Mouse (Mus musculus) spleen, postnatal 10 days (tissue): Measurements from ENCODE around the gene Gm45234.

ENCODE experiments used
- DNase-seq, 2 experiments: peaks; one replicate each; pipeline ENCODE4 v3.0.0; 2021 to 2022; ENCODE audit warnings: low spot score in 2 of 2

Gene Gm45234

GRCm38 (mm10) chr6:124767536-124767919, 11.7 kb upstream of the Gm45234 start:
- DNase-seq: no peak

- DNase-seq: no peak
Measured at GRCm38 (mm10) chr6:124765951-124766350, 10.1 kb upstream of the Gm45234 start.

GRCm38 (mm10) chr6:124759259-124759658, 3.4 kb upstream of the Gm45234 start:
- peak; percentile 73 to 89 for DNase-seq

GRCm38 (mm10) chr6:124758849-124759232, 3.0 kb upstream of the Gm45234 start:
- no peak for DNase-seq

- DNase-seq: no peak
Measured at GRCm38 (mm10) chr6:124757909-124758848, 2.4 kb upstream of the Gm45234 start.

GRCm38 (mm10) chr6:124757351-124757880, 1.6 kb upstream of the Gm45234 start:
- DNase-seq: no peak

GRCm38 (mm10) chr6:124756652-124757350, 980 bp upstream of the Gm45234 start:
- peak; percentile 39 to 56 for DNase-seq

GRCm38 (mm10) chr6:124755306-124755705, 515 bp downstream of the Gm45234 start:
- no peak for DNase-seq

- no peak for DNase-seq
Measured at GRCm38 (mm10) chr6:124753861-124754260, 2.0 kb downstream of the Gm45234 start.

- DNase-seq: no peak
Measured at GRCm38 (mm10) chr6:124750405-124750804, 5.4 kb downstream of the Gm45234 start.

GRCm38 (mm10) chr6:124746654-124747632, 8.9 kb downstream of the Gm45234 start:
- DNase-seq: peak in 1 of 2 experiments; percentile 35

GRCm38 (mm10) chr6:124746296-124746605, 9.6 kb downstream of the Gm45234 start:
- DNase-seq: no peak

GRCm38 (mm10) chr6:124745490-124746295, 10.1 kb downstream of the Gm45234 start:
- peak; percentile 90 to 94 for DNase-seq

- no peak for DNase-seq
Measured at GRCm38 (mm10) chr6:124744755-124745321, 11.0 kb downstream of the Gm45234 start.

GRCm38 (mm10) chr6:124743647-124744046, 12.2 kb downstream of the Gm45234 start:
- DNase-seq: peak in 1 of 2 experiments; percentile 15

GRCm38 (mm10) chr6:124742839-124743514, 12.8 kb downstream of the Gm45234 start:
- DNase-seq: peak in 1 of 2 experiments; percentile 23

GRCm38 (mm10) chr6:124741842-124742241, 14.0 kb downstream of the Gm45234 start:
- no peak for DNase-seq

GRCm38 (mm10) chr6:124740888-124741761, 14.7 kb downstream of the Gm45234 start, which contains the start of gene Grcc10:
Gene Grcc10, minus strand, starts transcription at chr6:124741374.
- peak; percentile 83 to 87 for DNase-seq
